Mouse (Mus musculus) gastrocnemius, postnatal 25 days (tissue): ENCODE measurements around the gene Gbp8. TPM values are rescaled to one million over a fixed set of nuclear protein-coding genes. Genes with fewer than 3 reads are reported as not detected.
"Not testable (repeated sequence)": the region's sequence is repeated elsewhere in the genome, so short reads cannot be mapped to it uniquely, and the experiment has no call there.

ENCODE experiments used
- DNase-seq: peaks from one replicate; pipeline ENCODE4 v3.0.0; 2022
- long read RNA-seq, 2 experiments: library from polyadenylated mRNA; stranded (forward); transcript quantifications; one replicate each; pipeline ENCODE4 v2.0.0; 2021
- total RNA-seq, 2 experiments: library from RNA; stranded (reverse); gene quantifications; 1 replicate in 1 of 2; 2 replicates in 1 of 2; pipeline ENCODE4 v1.2.3; 2021

Gbp8 gene
- total RNA-seq = under 1 TPM in 1 of 2 experiments, not detected in 1; 0.13 TPM
- long read RNA-seq, experiment 1 = 0 reads
- long read RNA-seq, experiment 2, partial matches to known transcripts = 0 of 1 reads
- long read RNA-seq, experiment 2, other reads (novel, unspliced or antisense) = 1 of 1 reads

- not testable (repeated sequence) for DNase-seq
Observed at GRCm38 (mm10) chr5:105139409-105140088, at the start of gene Gbp8, which contains the start of the genes Gbp9 and Gbp4. Gene Gbp8, minus strand, starts transcription at chr5:105139540. Gene Gbp9, minus strand, starts transcription at chr5:105139539. Gene Gbp4, minus strand, starts transcription at chr5:105139586.

DNA sequence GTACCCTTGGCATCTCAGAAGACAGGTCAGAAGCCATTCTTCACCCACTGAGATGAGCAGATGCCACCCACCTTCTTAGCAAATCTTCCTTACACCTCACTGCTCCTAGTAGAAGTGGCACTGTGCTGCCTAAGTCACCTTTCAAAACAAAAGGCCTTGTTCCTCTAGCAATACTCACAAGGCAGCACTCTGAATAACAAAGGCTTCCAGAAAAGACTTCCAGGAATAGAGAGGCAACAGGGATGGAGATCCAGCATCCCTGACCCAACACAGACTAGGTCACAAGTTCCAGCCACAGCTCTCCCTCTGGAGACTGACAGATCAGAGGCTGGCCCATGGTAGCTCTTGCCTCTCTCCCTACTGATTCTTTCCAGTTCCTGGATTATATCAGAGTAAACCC is 42.1 kb upstream of the Gbp8 start:
- DNase-seq = no peak

- no peak for DNase-seq
Observed at GRCm38 (mm10) chr5:105156582-105156981, 17.2 kb upstream of the Gbp8 start.

- no peak for DNase-seq
Observed at GRCm38 (mm10) chr5:105154049-105154448, 14.7 kb upstream of the Gbp8 start.

DNA sequence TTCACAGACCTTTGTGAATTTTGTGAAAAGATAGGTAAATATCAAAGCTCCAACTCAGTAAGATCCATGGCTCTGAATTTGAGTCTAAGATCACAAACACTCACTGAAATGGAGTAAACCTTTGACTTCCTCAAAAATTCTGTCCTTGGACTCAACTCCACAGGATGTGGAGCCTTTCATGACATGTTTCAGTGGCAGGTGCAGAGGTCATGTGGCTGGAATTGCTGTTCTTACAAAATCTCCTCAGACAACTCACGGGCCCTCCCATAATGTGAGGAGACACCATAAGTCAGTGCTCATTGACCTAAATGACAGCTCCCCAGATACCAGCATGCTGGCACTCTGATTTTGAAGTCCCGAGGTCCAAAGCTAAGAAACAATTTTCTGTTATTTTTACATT is 8.7 kb upstream of the Gbp8 start:
- DNase-seq = not testable (repeated sequence)

- DNase-seq = peak; percentile 16
Observed at GRCm38 (mm10) chr5:105146447-105146846, 7.1 kb upstream of the Gbp8 start.

GRCm38 (mm10) chr5:105145731-105146130 is 6.4 kb upstream of the Gbp8 start:
- not testable (repeated sequence) for DNase-seq

GRCm38 (mm10) chr5:105140089-105140810 is 910 bp upstream of the Gbp8 start:
- not testable (repeated sequence) for DNase-seq

GRCm38 (mm10) chr5:105138906-105139305 is 434 bp downstream of the Gbp8 start:
- no peak for DNase-seq

GRCm38 (mm10) chr5:105136706-105137304 is 2.5 kb downstream of the Gbp8 start:
- not testable (repeated sequence) for DNase-seq

DNA sequence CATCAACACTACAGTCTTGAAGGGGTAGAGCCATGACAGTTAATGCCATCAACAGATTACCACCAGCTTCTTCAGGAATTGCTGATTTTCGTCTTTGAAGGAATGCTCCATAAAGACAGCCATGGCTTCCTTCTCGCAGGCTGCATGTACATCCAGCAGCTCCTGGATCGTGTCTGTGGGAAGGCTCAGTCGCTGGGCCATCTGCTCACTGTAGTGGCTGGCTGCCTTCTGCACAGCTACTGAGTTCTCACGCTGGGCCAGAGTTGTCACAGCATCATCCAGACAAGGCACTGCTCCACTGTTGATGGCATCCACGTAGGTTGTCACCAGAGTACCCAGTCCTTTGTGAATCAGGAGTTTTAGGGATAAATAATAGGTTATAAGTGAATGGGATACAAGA is 17.6 kb downstream of the Gbp8 start:
- DNase-seq = not testable (repeated sequence)

GRCm38 (mm10) chr5:105115740-105116139 is 23.6 kb downstream of the Gbp8 start:
- DNase-seq = no peak

DNA sequence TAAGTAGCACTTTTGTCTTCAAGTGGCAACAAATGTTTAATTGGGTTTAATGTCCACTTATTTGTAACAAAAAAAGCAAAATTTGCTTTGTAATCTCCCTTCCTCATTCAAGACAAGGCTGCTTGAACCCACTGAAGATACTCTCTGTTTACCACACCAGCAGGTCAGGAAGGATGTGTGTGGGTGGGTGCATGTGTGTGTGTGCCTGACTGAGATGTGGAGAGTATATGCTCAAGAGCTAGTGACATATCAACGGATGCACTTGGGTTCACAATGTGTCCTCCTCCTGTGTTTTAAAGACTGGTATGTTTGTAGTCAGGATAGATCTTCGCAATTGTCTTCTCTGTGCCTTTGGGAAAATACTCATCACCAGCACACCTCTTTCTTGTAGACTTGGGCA is 24.6 kb downstream of the Gbp8 start:
- DNase-seq = no peak

DNA sequence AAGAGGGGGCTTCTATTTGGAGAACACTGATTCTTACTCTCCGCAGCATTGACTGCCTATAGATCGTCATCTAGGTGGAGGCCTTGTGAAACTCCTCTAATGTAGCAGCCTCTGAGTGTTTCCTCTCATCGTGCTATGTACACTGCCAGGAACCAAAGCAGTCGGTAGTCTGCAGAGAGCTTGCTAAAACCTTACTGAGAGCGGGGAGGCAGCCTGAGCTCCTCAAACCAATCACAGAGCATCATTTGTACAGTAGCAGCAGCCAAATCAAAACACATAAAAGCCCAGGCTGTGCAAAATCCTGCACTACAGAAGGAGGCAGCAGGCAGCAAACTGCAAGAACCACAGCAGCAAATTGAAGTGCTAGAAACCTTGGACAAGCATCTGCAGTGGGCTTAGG is 25.7 kb downstream of the Gbp8 start:
- DNase-seq = no peak

- DNase-seq = peak; percentile 52
Observed at GRCm38 (mm10) chr5:105110271-105110852, 29.0 kb downstream of the Gbp8 start.

DNA sequence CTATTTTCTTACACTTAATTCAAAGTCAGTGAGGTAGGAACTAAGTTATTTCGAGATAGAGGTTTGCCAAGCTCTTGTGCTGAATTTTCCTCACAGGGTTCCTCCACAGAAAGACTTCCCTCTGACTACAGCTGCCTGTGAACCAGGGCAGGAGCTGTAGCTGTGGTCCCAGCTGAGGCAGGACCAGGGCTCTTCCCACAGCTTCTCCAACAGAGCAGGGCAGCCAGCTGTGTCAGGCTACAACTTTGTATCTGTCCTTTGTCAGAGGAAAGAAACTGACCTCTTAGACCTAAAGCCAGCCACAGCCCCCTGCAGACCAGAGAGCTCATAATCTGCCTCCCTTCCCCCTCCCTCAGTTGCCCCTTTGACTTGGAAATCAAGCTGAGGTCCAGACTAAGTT is 29.6 kb downstream of the Gbp8 start:
- DNase-seq = not testable (repeated sequence)

GRCm38 (mm10) chr5:105105689-105106088 is 33.7 kb downstream of the Gbp8 start:
- DNase-seq = not testable (repeated sequence)

- DNase-seq = no peak
Observed at GRCm38 (mm10) chr5:105081900-105082299, 57.4 kb downstream of the Gbp8 start.

DNA sequence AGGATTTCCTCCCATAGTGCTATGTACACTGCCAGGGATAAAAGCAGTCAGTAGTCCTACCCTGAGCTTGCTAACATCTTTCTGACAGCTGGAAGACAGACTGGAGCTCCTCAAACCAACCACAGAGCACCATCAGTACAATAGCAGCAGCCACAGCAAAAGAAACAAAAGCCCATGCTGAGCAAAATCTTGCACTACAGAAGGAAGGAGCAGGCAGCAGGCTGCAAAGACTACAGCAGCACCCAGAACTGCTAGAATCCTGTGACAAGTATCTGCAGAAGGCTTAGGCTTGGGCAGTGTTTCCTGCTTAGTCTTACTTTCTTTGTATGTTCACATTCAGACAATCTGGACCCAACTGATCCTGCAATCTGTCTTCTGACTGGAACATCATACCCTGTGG is 71.0 kb downstream of the Gbp8 start:
- DNase-seq = not testable (repeated sequence)

DNA sequence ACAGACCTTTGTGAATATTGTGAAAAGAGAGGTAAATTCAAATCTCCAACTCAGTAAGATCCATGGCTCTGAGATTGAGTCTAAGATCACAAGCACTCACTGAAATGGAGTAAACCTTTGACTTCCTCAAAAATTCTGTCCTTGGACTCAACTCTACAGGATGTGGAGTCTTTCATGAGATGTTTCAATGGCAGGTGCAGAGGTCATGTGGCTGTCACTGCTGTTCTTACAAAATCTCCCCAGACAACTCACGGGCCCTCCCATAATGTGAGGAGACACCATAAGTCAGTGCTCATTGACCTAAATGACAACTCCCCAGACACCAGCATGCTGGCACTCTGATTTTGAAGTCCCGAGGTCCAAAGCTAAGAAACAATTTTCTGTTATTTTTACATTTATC is 74.9 kb downstream of the Gbp8 start:
- DNase-seq = not testable (repeated sequence)

DNA sequence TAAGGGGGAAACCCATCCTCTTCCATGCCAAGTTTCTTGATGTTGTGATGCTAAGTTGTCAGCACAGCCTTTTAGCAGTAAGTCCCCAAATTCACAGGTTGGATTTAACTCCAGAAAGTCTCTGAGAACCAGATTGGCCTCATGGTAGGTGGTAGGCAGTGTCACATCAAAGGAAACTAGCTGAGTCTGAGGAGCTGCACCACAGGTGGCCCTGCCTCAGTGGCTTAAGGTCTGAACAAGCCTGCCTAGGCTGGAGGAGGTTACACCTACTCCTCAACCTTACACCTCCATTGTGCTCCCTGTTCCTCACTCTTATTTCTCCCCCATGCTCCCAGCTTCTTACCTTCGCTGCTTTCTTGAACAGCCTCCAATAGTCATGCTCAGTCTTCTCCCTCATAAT is 76.0 kb downstream of the Gbp8 start:
- no peak for DNase-seq

- not testable (repeated sequence) for DNase-seq
Observed at GRCm38 (mm10) chr5:105062403-105062802, 76.9 kb downstream of the Gbp8 start.
